ENCODE assay signal across 1 mouse cellular context in genomic region chr5:125393622-125394603, GRCm38 (mm10).
A peak's percentile ranks its signal among the peaks of the same experiment; 100 is the strongest.
TF ChIP-seq lines count a peak whose summit lies in the region.

No protein-coding gene starts in this region.

TF ChIP-seq in CH12.LX, 34 proteins besides CTCF, POLR2A, EP300 and RAD21 (continued from another document):
- TF ChIP-seq ZMIZ1 (IDR thresholded peaks at IDR 0.05; ENCODE audit: low read depth, low read length): peak; percentile 58; the same call in 1 of the 2 replicates
- no peak for TF ChIP-seq SMC3 (IDR thresholded peaks at IDR 0.05; ENCODE audit: low read depth, low read length)
- peak; percentile 93 for TF ChIP-seq MAZ (IDR thresholded peaks at IDR 0.05; ENCODE audit: low read depth, low read length)
- peak; percentile 44 for TF ChIP-seq USF1 (IDR thresholded peaks at IDR 0.05; ENCODE audit: low read depth, low read length)
- TF ChIP-seq JUND (conservative IDR thresholded peaks at IDR 0.05; ENCODE audit: low read depth, low read length): peak; percentile 50; the same call in 1 of the 2 replicates
- no peak for TF ChIP-seq UBTF (IDR thresholded peaks at IDR 0.05; ENCODE audit: low read depth, low read length)
- TF ChIP-seq USF2 (conservative IDR thresholded peaks at IDR 0.05; ENCODE audit: low read depth, low read length): no peak
- no peak for TF ChIP-seq POLR2AphosphoS2 (IDR thresholded peaks at IDR 0.05; ENCODE audit: low read depth, low read length)
- TF ChIP-seq E2F4 (IDR thresholded peaks at IDR 0.05; ENCODE audit: insufficient replicate concordance, low read depth, low read length): no peak
- TF ChIP-seq GABPA (IDR thresholded peaks at IDR 0.05; ENCODE audit: insufficient replicate concordance, low read depth, low read length): no peak
- peak; percentile 25 for TF ChIP-seq CHD1 (IDR thresholded peaks at IDR 0.05; ENCODE audit: low read depth, low read length)
- TF ChIP-seq PAX5 (IDR thresholded peaks at IDR 0.05; ENCODE audit: low read length): no peak
- TF ChIP-seq KAT2A (IDR thresholded peaks at IDR 0.05; ENCODE audit: insufficient replicate concordance, low read length): no peak
- TF ChIP-seq RCOR1 (conservative IDR thresholded peaks at IDR 0.05; ENCODE audit: low read depth, low read length): no peak
- TF ChIP-seq NELFE (IDR thresholded peaks at IDR 0.05; ENCODE audit: low read depth, low read length): no peak
- TF ChIP-seq ELF1 (IDR thresholded peaks at IDR 0.05; ENCODE audit: low read depth, low read length): peak; percentile 39; the same call in 1 of the 2 replicates
- TF ChIP-seq ZKSCAN1 (IDR thresholded peaks at IDR 0.05; ENCODE audit: borderline replicate concordance, low read depth, low read length): no peak
- TF ChIP-seq TCF12 (IDR thresholded peaks at IDR 0.05; ENCODE audit: low read depth, low read length): peak; percentile 76
- peak; percentile 64 for TF ChIP-seq MAFK (IDR thresholded peaks at IDR 0.05; ENCODE audit: insufficient replicate concordance, low read length)
- TF ChIP-seq HCFC1 (IDR thresholded peaks at IDR 0.05; ENCODE audit: low read depth, low read length): peak; percentile 58
- peak; percentile 86 for TF ChIP-seq ZNF384 (IDR thresholded peaks at IDR 0.05; ENCODE audit: low read depth, low read length)
